Mouse (Mus musculus): Measurements from ENCODE around the gene Ttc28. TPM values are rescaled to one million over a fixed set of nuclear protein-coding genes. Genes with fewer than 3 reads are reported as not detected.

The Ttc28 gene
- total and polyA plus RNA-seq, 2 experiments from 2014 or later, result 14.5 to 50.4 TPM

GRCm38 (mm10) chr5:110984136-110984681 lies 104.6 kb downstream of the Ttc28 start:
- DNase-seq, result no peak
- Histone ChIP-seq H3K27ac (ENCODE audit: low read depth, low read length) (no peak overlapping the region), H3K9ac (no peak overlapping the region), H3K4me3 (ENCODE audit: low read depth, low read length) (no peak overlapping the region), H3K4me1 (ENCODE audit: insufficient read depth) (peaks cover 12% of the 10 kb centered on the region), H3K4me2 (ENCODE audit: low read depth) (peak overlapping the region; percentile 78), H3K36me3 (ENCODE audit: insufficient read depth) (no peaks in the 10 kb centered on the region), H3K9me3 (ENCODE audit: low read length) (no peaks in the 10 kb centered on the region), H3K27me3 (ENCODE audit: insufficient read depth, low read length) (no peaks in the 10 kb centered on the region)
- no peak for ATAC-seq
- TF ChIP-seq CTCF (IDR thresholded peaks at IDR 0.05; ENCODE audit: low read depth), result no peak
- WGBS, result 80% methylated on average over 6 of the region's 6 CpGs

- Histone ChIP-seq H3K9ac (0 out of 2 replicates have a peak overlapping the region, but pooled peaks have one; percentile 23), H3K9me3 (ENCODE audit: low read length) (no peaks in the 10 kb centered on the region), H3K27me3 (ENCODE audit: insufficient read depth, low read length) (no peaks in the 10 kb centered on the region), H3K36me3 (ENCODE audit: insufficient read depth) (no peaks in the 10 kb centered on the region), H3K4me3 (ENCODE audit: low read depth, low read length) (no peak overlapping the region), H3K4me1 (ENCODE audit: insufficient read depth) (peaks cover 16% of the 10 kb centered on the region), H3K27ac (ENCODE audit: low read depth, low read length) (peak overlapping the region; percentile 81), H3K4me2 (ENCODE audit: low read depth) (peak overlapping the region; percentile 31)
- ATAC-seq, result peak; percentile 82
- DNase-seq, result peak; percentile 82
- TF ChIP-seq CTCF (IDR thresholded peaks at IDR 0.05; ENCODE audit: low read depth), result peak; percentile 1; the same call in 1 of the 2 replicates
- 27% methylated on average over 13 of the region's 13 CpGs for WGBS
Measured at GRCm38 (mm10) chr5:110996835-110997539, 117.4 kb downstream of the Ttc28 start.

- peak overlapping the region; percentile 81 for H3K27ac ChIP-seq (ENCODE audit: low read depth, low read length)
- peak overlapping the region; percentile 23; the same call in 1 of the 2 replicates for H3K9ac ChIP-seq
Measured at GRCm38 (mm10) chr5:110997692-110998091, 118.1 kb downstream of the Ttc28 start.

GRCm38 (mm10) chr5:110998298-110998697 lies 118.7 kb downstream of the Ttc28 start:
- ATAC-seq (no peak), DNase-seq (no peak)
- WGBS, result 55% methylated on average over 4 of the region's 4 CpGs
- no peak for TF ChIP-seq CTCF (IDR thresholded peaks at IDR 0.05; ENCODE audit: low read depth)
- Histone ChIP-seq H3K4me3 (ENCODE audit: low read depth, low read length) (no peak overlapping the region), H3K27me3 (ENCODE audit: insufficient read depth, low read length) (no peaks in the 10 kb centered on the region), H3K27ac (ENCODE audit: low read depth, low read length) (peak overlapping the region; percentile 81; the same call in 1 of the 2 replicates), H3K9me3 (ENCODE audit: low read length) (no peaks in the 10 kb centered on the region), H3K4me2 (ENCODE audit: low read depth) (no peak overlapping the region), H3K4me1 (ENCODE audit: insufficient read depth) (peaks cover 16% of the 10 kb centered on the region), H3K36me3 (ENCODE audit: insufficient read depth) (no peaks in the 10 kb centered on the region), H3K9ac (no peak overlapping the region)

More at GRCm38 (mm10) chr5:110997692-110998091, 118.1 kb downstream of the Ttc28 start:
- Histone ChIP-seq H3K36me3 (ENCODE audit: insufficient read depth) (no peaks in the 10 kb centered on the region), H3K9me3 (ENCODE audit: low read length) (no peaks in the 10 kb centered on the region), H3K4me1 (ENCODE audit: insufficient read depth) (peaks cover 16% of the 10 kb centered on the region), H3K4me3 (ENCODE audit: low read depth, low read length) (no peak overlapping the region), H3K27me3 (ENCODE audit: insufficient read depth, low read length) (no peaks in the 10 kb centered on the region), H3K4me2 (ENCODE audit: low read depth) (peak overlapping the region; percentile 31)
- ATAC-seq (peak; percentile 24; the same call in 1 of the 2 replicates), DNase-seq (peak; percentile 44)
- WGBS, result 21% methylated on average over 7 of the region's 7 CpGs
- no peak for TF ChIP-seq CTCF (IDR thresholded peaks at IDR 0.05; ENCODE audit: low read depth)

GRCm38 (mm10) chr5:111000953-111001352 lies 121.3 kb downstream of the Ttc28 start:
- Histone ChIP-seq H3K27me3 (ENCODE audit: insufficient read depth, low read length) (no peaks in the 10 kb centered on the region), H3K27ac (ENCODE audit: low read depth, low read length) (no peak overlapping the region), H3K36me3 (ENCODE audit: insufficient read depth) (no peaks in the 10 kb centered on the region), H3K4me1 (ENCODE audit: insufficient read depth) (peaks cover 16% of the 10 kb centered on the region), H3K9ac (no peak overlapping the region), H3K4me2 (ENCODE audit: low read depth) (no peak overlapping the region), H3K9me3 (ENCODE audit: low read length) (no peaks in the 10 kb centered on the region), H3K4me3 (ENCODE audit: low read depth, low read length) (no peak overlapping the region)
- peak; percentile 40 for TF ChIP-seq CTCF (IDR thresholded peaks at IDR 0.05; ENCODE audit: low read depth)
- WGBS, result 70% methylated on average over 5 of the region's 5 CpGs
- ATAC-seq, result no peak
- DNase-seq, result no peak

- no peak overlapping the region for H3K4me3 ChIP-seq (ENCODE audit: low read depth, low read length)
- H3K27me3 ChIP-seq (ENCODE audit: insufficient read depth, low read length), result no peaks in the 10 kb centered on the region
- WGBS, result 58% methylated on average over 5 of the region's 5 CpGs
- H3K4me1 ChIP-seq (ENCODE audit: insufficient read depth), result peaks cover 23% of the 10 kb centered on the region
- no peaks in the 10 kb centered on the region for H3K36me3 ChIP-seq (ENCODE audit: insufficient read depth)
- peak overlapping the region; percentile 57 for H3K27ac ChIP-seq (ENCODE audit: low read depth, low read length)
- peak; percentile 54 for ATAC-seq
- peak; percentile 62 for DNase-seq
- H3K9me3 ChIP-seq (ENCODE audit: low read length), result no peaks in the 10 kb centered on the region
- TF ChIP-seq CTCF (IDR thresholded peaks at IDR 0.05; ENCODE audit: low read depth), result no peak
- H3K9ac ChIP-seq, result no peak overlapping the region
- H3K4me2 ChIP-seq (ENCODE audit: low read depth), result no peak overlapping the region
Measured at GRCm38 (mm10) chr5:111003220-111003619, 123.6 kb downstream of the Ttc28 start.

GRCm38 (mm10) chr5:111003750-111004149 lies 124.1 kb downstream of the Ttc28 start:
- peak overlapping the region; percentile 29; the same call in 1 of the 2 replicates for H3K27ac ChIP-seq (ENCODE audit: low read depth, low read length)
- peak; percentile 69 for DNase-seq

More at GRCm38 (mm10) chr5:111003750-111004149, 124.1 kb downstream of the Ttc28 start:
- Histone ChIP-seq H3K4me2 (ENCODE audit: low read depth) (no peak overlapping the region), H3K4me1 (ENCODE audit: insufficient read depth) (peaks cover 20% of the 10 kb centered on the region), H3K27me3 (ENCODE audit: insufficient read depth, low read length) (no peaks in the 10 kb centered on the region), H3K36me3 (ENCODE audit: insufficient read depth) (no peaks in the 10 kb centered on the region), H3K9me3 (ENCODE audit: low read length) (no peaks in the 10 kb centered on the region), H3K9ac (no peak overlapping the region), H3K4me3 (ENCODE audit: low read depth, low read length) (no peak overlapping the region)
- ATAC-seq, result peak; percentile 42; the same call in 1 of the 2 replicates
- TF ChIP-seq CTCF (IDR thresholded peaks at IDR 0.05; ENCODE audit: low read depth), result no peak
- 51% methylated on average over 9 of the region's 9 CpGs for WGBS
